Mouse (Mus musculus) bone marrow, adult 2 months (tissue): ENCODE results near the gene Tas2r143. TPM values are rescaled to one million over a fixed set of nuclear protein-coding genes. Genes with fewer than 3 reads are reported as not detected.

Experiments
- H3K27ac ChIP-seq: fragments of 200-500 bp; 2 replicates; pipeline ENCODE4 v1.5.1; 2012; ENCODE audit warnings: low read depth, mild to moderate bottlenecking, control low read depth, inconsistent platforms, low read length; ENCODE audit not compliant: control insufficient read depth, poor library complexity, insufficient read depth
- H3K4me1 ChIP-seq: fragments of 200-500 bp; 2 replicates; pipeline ENCODE4 v1.6.1; 2011; ENCODE audit warnings: low read length; ENCODE audit not compliant: control insufficient read depth, insufficient read depth
- H3K4me3 ChIP-seq: fragments of 200-500 bp; replicated peaks from 2 replicates; pipeline ENCODE3; 2011; ENCODE audit warnings: mild to moderate bottlenecking, low read depth, low read length, control low read depth; ENCODE audit not compliant: control insufficient read depth
- CTCF ChIP-seq: fragments of 200-500 bp; IDR thresholded peaks from 2 replicates; pipeline ENCODE4 v1.5.1; 2011; ENCODE audit warnings: low read length, control low read depth; ENCODE audit not compliant: control insufficient read depth, insufficient read depth
- POLR2A ChIP-seq: fragments of 200-500 bp; IDR thresholded peaks from 2 replicates; pipeline ENCODE4 v1.6.1; 2011; ENCODE audit warnings: low read depth, mild to moderate bottlenecking, control low read depth, low read length, borderline replicate concordance; ENCODE audit not compliant: control insufficient read depth
- WGBS: fragments of 180-500 bp; shearing (Covaris S2); methylation state at CpG from one replicate; pipeline ENCODE4 v1.1.7; 2018; 5-methylcytosine and 5-hydroxymethylcytosine counted together
- polyA plus RNA-seq: library from polyadenylated mRNA; stranded (reverse); fragments of >200 nt; gene quantifications from 2 replicates; pipeline ENCODE4 v1.2.4, GENCODE M21; 2011; ENCODE audit warnings: low replicate concordance; ENCODE audit not compliant: missing spikeins, insufficient read depth, insufficient read length

The Tas2r143 gene
- polyA plus RNA-seq, 1 experiment, result not detected

GRCm38 (mm10) chr6:42379551-42379950 lies 20.5 kb upstream of the Tas2r143 start:
- TF ChIP-seq POLR2A (no peak), CTCF (no peak)
- Histone ChIP-seq H3K4me3 (no peak overlapping the region), H3K27ac (no peak overlapping the region), H3K4me1 (no peaks in the 10 kb centered on the region)
- WGBS, result 75% methylated on average over 3 of the region's 3 CpGs

GRCm38 (mm10) chr6:42380416-42381144 lies 19.5 kb upstream of the Tas2r143 start:
- no peak overlapping the region for H3K4me3 ChIP-seq
- no peak overlapping the region for H3K27ac ChIP-seq
- no peaks in the 10 kb centered on the region for H3K4me1 ChIP-seq
- 38% methylated on average over 8 of the region's 8 CpGs for WGBS
- TF ChIP-seq CTCF, result peak; percentile 44
- no peak for TF ChIP-seq POLR2A

- Histone ChIP-seq H3K4me3 (no peak overlapping the region), H3K27ac (no peak overlapping the region), H3K4me1 (no peaks in the 10 kb centered on the region)
- WGBS, result 82% methylated on average over 2 of the region's 2 CpGs
- TF ChIP-seq POLR2A (no peak), CTCF (no peak)
Observed at GRCm38 (mm10) chr6:42381221-42381620, 18.8 kb upstream of the Tas2r143 start.

- WGBS, result 45% methylated on average over 9 of the region's 9 CpGs
- Histone ChIP-seq H3K4me3 (no peak overlapping the region), H3K4me1 (no peaks in the 10 kb centered on the region), H3K27ac (no peak overlapping the region)
- TF ChIP-seq POLR2A, result no peak
- no peak for TF ChIP-seq CTCF
Observed at GRCm38 (mm10) chr6:42381916-42382381, 18.1 kb upstream of the Tas2r143 start.

- WGBS, result 61% methylated on average over 5 of the region's 5 CpGs
- no peaks in the 10 kb centered on the region for H3K4me1 ChIP-seq
- H3K4me3 ChIP-seq, result no peak overlapping the region
- TF ChIP-seq CTCF, result no peak
- no peak overlapping the region for H3K27ac ChIP-seq
Observed at GRCm38 (mm10) chr6:42383360-42383759, 16.7 kb upstream of the Tas2r143 start.

- H3K27ac ChIP-seq, result no peak overlapping the region
- no peak for TF ChIP-seq CTCF
- no peak for TF ChIP-seq POLR2A
- WGBS, result 47% methylated on average over 4 of the region's 4 CpGs
- H3K4me3 ChIP-seq, result no peak overlapping the region
- H3K4me1 ChIP-seq, result no peaks in the 10 kb centered on the region
Observed at GRCm38 (mm10) chr6:42385635-42386034, 14.4 kb upstream of the Tas2r143 start.

- peaks cover 3% of the 10 kb centered on the region for H3K4me1 ChIP-seq
- TF ChIP-seq CTCF (no peak), POLR2A (no peak)
- WGBS, result 55% methylated on average over 2 of the region's 2 CpGs
- H3K27ac ChIP-seq, result peak overlapping the region; percentile 64; the same call in 1 of the 2 replicates
- H3K4me3 ChIP-seq, result no peak overlapping the region
Observed at GRCm38 (mm10) chr6:42391796-42392330, 8.2 kb upstream of the Tas2r143 start.

GRCm38 (mm10) chr6:42395960-42396809 lies 3.9 kb upstream of the Tas2r143 start:
- no peak for TF ChIP-seq POLR2A
- no peak for TF ChIP-seq CTCF
- WGBS, result 29% methylated on average over 9 of the region's 9 CpGs
- Histone ChIP-seq H3K4me1 (peaks cover 6% of the 10 kb centered on the region), H3K27ac (peak overlapping the region; percentile 69), H3K4me3 (no peak overlapping the region)
